Mouse (Mus musculus) forebrain, embryonic 11.5 days (tissue): ENCODE data around the gene Gpr156. TPM values are rescaled to one million over a fixed set of nuclear protein-coding genes. Genes with fewer than 3 reads are reported as not detected.

ENCODE experiments used
- ATAC-seq: fragments of 200-750 bp; cut with Nextera tagmentation; replicated peaks from 2 replicates; pipeline ENCODE4 v1.8.0; 2017; ENCODE audit warnings: moderate TSS enrichment; ENCODE audit not compliant: low FRiP score
- DNase-seq: peaks from one replicate; pipeline ENCODE4 v3.0.0-alpha.2; 2017; ENCODE audit warnings: low spot score
- H3K27ac ChIP-seq: fragments of 300-500 bp; sonication (generic); 2 replicates; pipeline ENCODE4 v1.5.1; 2014; ENCODE audit warnings: low read depth, low read length
- H3K27me3 ChIP-seq: fragments of 300-500 bp; sonication (generic); 2 replicates; pipeline ENCODE4 v1.6.1; 2014; ENCODE audit warnings: mild to moderate bottlenecking, low read length, mixed read lengths; ENCODE audit not compliant: control insufficient read depth, insufficient read depth
- H3K36me3 ChIP-seq: fragments of 300-500 bp; sonication (generic); 2 replicates; pipeline ENCODE4 v1.6.1; 2014; ENCODE audit warnings: mild to moderate bottlenecking, low read length, moderate library complexity, mixed read lengths; ENCODE audit not compliant: control insufficient read depth, insufficient read depth
- H3K4me1 ChIP-seq: fragments of 300-500 bp; sonication (generic); replicated peaks from 2 replicates; pipeline ENCODE4 v1.6.1; 2014; ENCODE audit warnings: low read length, mixed read lengths; ENCODE audit not compliant: control insufficient read depth, insufficient read depth
- H3K4me2 ChIP-seq: fragments of 300-500 bp; sonication (generic); 2 replicates; pipeline ENCODE4 v1.6.1; 2014; ENCODE audit warnings: low read depth, mild to moderate bottlenecking, low read length, moderate library complexity, mixed read lengths; ENCODE audit not compliant: severe bottlenecking
- H3K4me3 ChIP-seq: fragments of 300-500 bp; sonication (generic); 2 replicates; pipeline ENCODE4 v1.5.1; 2014; ENCODE audit warnings: low read depth, low read length
- H3K9ac ChIP-seq: fragments of 300-500 bp; sonication (generic); 2 replicates; pipeline ENCODE4 v1.6.1; 2014; ENCODE audit warnings: low read length
- H3K9me3 ChIP-seq: fragments of 300-500 bp; sonication (generic); 2 replicates; pipeline ENCODE4 v1.6.1; 2016; ENCODE audit warnings: low read length, mixed read lengths; ENCODE audit not compliant: control insufficient read depth
- WGBS: fragments of 180-500 bp; shearing (Covaris S2); extraction: QIAGEN DNeasy Blood & Tissue Kit; methylation state at CpG from one replicate; pipeline ENCODE4 v1.1.7; 2014; 5-methylcytosine and 5-hydroxymethylcytosine counted together
- polyA plus RNA-seq: library from polyadenylated mRNA; unstranded; fragments of >200 nt; fragmentation: Nextera tagmentation; extraction: Ambion mirVana; gene quantifications from 2 replicates; pipeline ENCODE4 v1.2.1, GENCODE M21; 2014

The Gpr156 gene
- polyA plus RNA-seq, 1 experiment from 2014 or later = 4.3 TPM

- H3K9ac ChIP-seq = no peak overlapping the region
- 89% methylated on average over 2 of the region's 2 CpGs for WGBS
- no peaks in the 10 kb centered on the region for H3K27me3 ChIP-seq
- no peak overlapping the region for H3K4me3 ChIP-seq
- H3K27ac ChIP-seq = peak overlapping the region; percentile 46; the same call in 1 of the 2 replicates
- DNase-seq (no peak), ATAC-seq (no peak)
- H3K4me2 ChIP-seq = no peak overlapping the region
- H3K9me3 ChIP-seq = no peaks in the 10 kb centered on the region
- no peaks in the 10 kb centered on the region for H3K36me3 ChIP-seq
- H3K4me1 ChIP-seq = peaks cover 18% of the 10 kb centered on the region
These were observed 13.3 kb downstream of the Gpr156 start for GRCm38 (mm10) chr16:37929626-37930025.

GRCm38 (mm10) chr16:37934932-37935331, 18.6 kb downstream of the Gpr156 start:
- no peak for DNase-seq
- H3K9me3 ChIP-seq = no peaks in the 10 kb centered on the region
- no peaks in the 10 kb centered on the region for H3K27me3 ChIP-seq
- H3K4me3 ChIP-seq = no peak overlapping the region
- no peaks in the 10 kb centered on the region for H3K36me3 ChIP-seq
- H3K27ac ChIP-seq = no peak overlapping the region
- H3K9ac ChIP-seq = no peak overlapping the region
- H3K4me1 ChIP-seq = peaks cover 5% of the 10 kb centered on the region; the same call in 1 of the 2 replicates
- ATAC-seq = no peak
- 83% methylated on average over 2 of the region's 2 CpGs for WGBS
- no peak overlapping the region for H3K4me2 ChIP-seq

- DNase-seq (no peak), ATAC-seq (no peak)
- 69% methylated on average over 8 of the region's 8 CpGs for WGBS
- Histone ChIP-seq H3K27me3 (no peaks in the 10 kb centered on the region), H3K9ac (no peak overlapping the region), H3K27ac (no peak overlapping the region), H3K36me3 (no peaks in the 10 kb centered on the region), H3K4me3 (no peak overlapping the region), H3K4me2 (no peak overlapping the region), H3K9me3 (no peaks in the 10 kb centered on the region), H3K4me1 (peaks cover 5% of the 10 kb centered on the region; the same call in 1 of the 2 replicates)
These were observed 21.0 kb downstream of the Gpr156 start for GRCm38 (mm10) chr16:37937276-37937675.

GRCm38 (mm10) chr16:37938125-37939081, 22.1 kb downstream of the Gpr156 start:
- 47% methylated on average over 16 of the region's 17 CpGs for WGBS

GRCm38 (mm10) chr16:37939082-37939863, 23.0 kb downstream of the Gpr156 start:
- H3K9me3 ChIP-seq = no peaks in the 10 kb centered on the region
- H3K36me3 ChIP-seq = no peaks in the 10 kb centered on the region
- peaks cover 5% of the 10 kb centered on the region; the same call in 1 of the 2 replicates for H3K4me1 ChIP-seq
- DNase-seq = no peak
- ATAC-seq = 0 out of 2 replicates have a peak, but pooled peaks have one; percentile 24
- no peak overlapping the region for H3K9ac ChIP-seq
- whole genome bisulfite sequencing = 71% methylated on average over 11 of the region's 11 CpGs
- no peak overlapping the region for H3K27ac ChIP-seq
- H3K4me2 ChIP-seq = peak overlapping the region; percentile 12; the same call in 1 of the 2 replicates
- no peaks in the 10 kb centered on the region for H3K27me3 ChIP-seq
- no peak overlapping the region for H3K4me3 ChIP-seq

More at GRCm38 (mm10) chr16:37938125-37939081, 22.1 kb downstream of the Gpr156 start:
- ATAC-seq = peak; percentile 89
- peak; percentile 74 for DNase-seq
- Histone ChIP-seq H3K36me3 (no peaks in the 10 kb centered on the region), H3K9me3 (no peaks in the 10 kb centered on the region), H3K9ac (no peak overlapping the region), H3K4me1 (peaks cover 5% of the 10 kb centered on the region; the same call in 1 of the 2 replicates), H3K4me3 (no peak overlapping the region), H3K27me3 (no peaks in the 10 kb centered on the region), H3K27ac (no peak overlapping the region), H3K4me2 (peak overlapping the region; percentile 12; the same call in 1 of the 2 replicates)

GRCm38 (mm10) chr16:37940291-37940690, 24.0 kb downstream of the Gpr156 start:
- no peak overlapping the region for H3K27ac ChIP-seq
- no peak overlapping the region for H3K4me2 ChIP-seq
- no peaks in the 10 kb centered on the region for H3K27me3 ChIP-seq
- H3K4me1 ChIP-seq = peaks cover 5% of the 10 kb centered on the region; the same call in 1 of the 2 replicates
- WGBS = 82% methylated on average over 10 of the region's 10 CpGs
- no peak for ATAC-seq
- H3K9ac ChIP-seq = no peak overlapping the region
- no peaks in the 10 kb centered on the region for H3K36me3 ChIP-seq
- no peak overlapping the region for H3K4me3 ChIP-seq
- no peak for DNase-seq
- H3K9me3 ChIP-seq = no peaks in the 10 kb centered on the region

- no peaks in the 10 kb centered on the region for H3K27me3 ChIP-seq
These were observed 27.4 kb downstream of the Gpr156 start for GRCm38 (mm10) chr16:37943701-37944100.

GRCm38 (mm10) chr16:37945031-37945796, 28.9 kb downstream of the Gpr156 start:
- 83% methylated on average over 8 of the region's 8 CpGs for WGBS
- Histone ChIP-seq H3K9ac (no peak overlapping the region), H3K9me3 (no peaks in the 10 kb centered on the region), H3K4me2 (no peak overlapping the region), H3K27me3 (no peaks in the 10 kb centered on the region), H3K27ac (no peak overlapping the region), H3K36me3 (no peaks in the 10 kb centered on the region), H3K4me3 (no peak overlapping the region), H3K4me1 (no peaks in the 10 kb centered on the region)
- ATAC-seq (no peak), DNase-seq (no peak)

More at GRCm38 (mm10) chr16:37943701-37944100, 27.4 kb downstream of the Gpr156 start:
- WGBS = 72% methylated on average over 2 of the region's 2 CpGs
- H3K4me3 ChIP-seq = no peak overlapping the region
- H3K9me3 ChIP-seq = no peaks in the 10 kb centered on the region
- no peak overlapping the region for H3K27ac ChIP-seq
- ATAC-seq = no peak
- H3K4me1 ChIP-seq = peaks cover 2% of the 10 kb centered on the region; the same call in 1 of the 2 replicates
- H3K9ac ChIP-seq = no peak overlapping the region
- H3K36me3 ChIP-seq = no peaks in the 10 kb centered on the region
- no peak overlapping the region for H3K4me2 ChIP-seq
- no peak for DNase-seq
